Mouse (Mus musculus): ENCODE measurements around the gene Hmga1.

- TF ChIP-seq CTCF (IDR thresholded peaks at IDR 0.05; ENCODE audit: control insufficient read depth, insufficient read depth, insufficient read length), result no peak
- TF ChIP-seq USF1 (IDR thresholded peaks at IDR 0.05; ENCODE audit: low read depth), result no peak
- no peak for TF ChIP-seq MYOG (IDR thresholded peaks at IDR 0.05; ENCODE audit: control insufficient read depth, extremely low read depth, insufficient read length)
- TF ChIP-seq FOSL1 (IDR thresholded peaks at IDR 0.05; ENCODE audit: insufficient read depth, low read length, poor library complexity, severe bottlenecking), result no peak
- TF ChIP-seq MYOD1 (IDR thresholded peaks at IDR 0.05; ENCODE audit: control insufficient read depth, insufficient read length, low read depth), result no peak
These were observed 3.3 kb downstream of the Hmga1 start for GRCm38 (mm10) chr17:27559596-27559995.

All from C2C12 (cell line).